ENCODE assay signal across 26 mouse cellular contexts in genomic region chr3:86739745-86740144, GRCm38 (mm10).
DNase-seq lines count a peak whose midpoint lies in the region; ATAC-seq and TF ChIP-seq lines count a peak whose summit lies in the region.
"Had no signal": no experiment of that assay in that cellular context is flagged by ENCODE, and none has a peak within 500 bp of the region (broad histone marks: within the 10 kb centered on the region; RNA-seq: fewer than 3 reads in every experiment).

No protein-coding gene starts in this region.

- no peak overlapping the region for H3K27ac ChIP-seq in forebrain, embryonic 12.5 days
- H3K27ac ChIP-seq in forebrain, embryonic 10.5 days: no peak overlapping the region
- 0 out of 2 replicates have a peak overlapping the region, but pooled peaks have one; percentile 14 for H3K27ac ChIP-seq in midbrain, embryonic 14.5 days (replicated peaks; ENCODE audit: low read depth, low read length)
- H3K27ac ChIP-seq in midbrain, embryonic 16.5 days (ENCODE audit: low read length): no peak overlapping the region
- H3K27ac ChIP-seq in hindbrain, embryonic 15.5 days (replicated peaks): peak overlapping the region; percentile 66
- H3K27ac ChIP-seq: embryonic facial prominence, embryonic 12.5 days; heart, embryonic 10.5 days; heart, embryonic 15.5 days; limb, embryonic 12.5 days; lung, embryonic 15.5 days; midbrain, embryonic 12.5 days had no signal

- no peak overlapping the region for H3K4me2 ChIP-seq in forebrain, embryonic 12.5 days
- H3K4me2 ChIP-seq in midbrain, embryonic 14.5 days (ENCODE audit: low read length): no peak overlapping the region
- no peak overlapping the region for H3K4me2 ChIP-seq in midbrain, embryonic 16.5 days (ENCODE audit: low read length)
- H3K4me2 ChIP-seq in hindbrain, embryonic 15.5 days: no peak overlapping the region
- H3K4me2 ChIP-seq: embryonic facial prominence, embryonic 12.5 days; heart, embryonic 15.5 days; limb, embryonic 12.5 days; lung, embryonic 15.5 days; midbrain, embryonic 12.5 days had no signal

- TF ChIP-seq CTCF in brain, embryonic 14.5 days (IDR thresholded peaks at IDR 0.05; ENCODE audit: borderline replicate concordance, extremely low read depth, insufficient read depth, insufficient read length): no peak

- H3K27me3 ChIP-seq in forebrain, embryonic 12.5 days: peaks cover 3% of the 10 kb centered on the region; the same call in 1 of the 2 replicates
- H3K27me3 ChIP-seq in forebrain, embryonic 10.5 days (ENCODE audit: poor library complexity, severe bottlenecking): no peaks in the 10 kb centered on the region
- no peaks in the 10 kb centered on the region for H3K27me3 ChIP-seq in midbrain, embryonic 14.5 days (ENCODE audit: control insufficient read depth, insufficient read depth, low read length)
- H3K27me3 ChIP-seq in midbrain, embryonic 16.5 days (ENCODE audit: control insufficient read depth, insufficient read depth, low read depth, low read length): no peaks in the 10 kb centered on the region
- H3K27me3 ChIP-seq in hindbrain, embryonic 15.5 days: no peaks in the 10 kb centered on the region
- H3K27me3 ChIP-seq: embryonic facial prominence, embryonic 12.5 days; heart, embryonic 15.5 days; limb, embryonic 12.5 days; lung, embryonic 15.5 days; midbrain, embryonic 12.5 days had no signal

- ATAC-seq in forebrain, embryonic 12.5 days (ENCODE audit: low FRiP score): peak; percentile 60; the same call in 1 of the 2 replicates
- no peak for ATAC-seq in midbrain, embryonic 14.5 days (ENCODE audit: low FRiP score, low TSS enrichment)
- ATAC-seq in midbrain, embryonic 16.5 days: no peak
- peak; percentile 63; the same call in 1 of the 2 replicates for ATAC-seq in hindbrain, embryonic 15.5 days (ENCODE audit: low FRiP score, low read depth)
- no peak for ATAC-seq in erythroid progenitor cell, adult 5-6 weeks (replicated peaks; ENCODE audit: low FRiP score, poor library complexity, severe bottlenecking)
- ATAC-seq: intestine, postnatal 0 days had no signal

- no peak for TF ChIP-seq POLR2A in brain, embryonic 14.5 days (IDR thresholded peaks at IDR 0.05; ENCODE audit: borderline replicate concordance, extremely low read depth, insufficient read depth, insufficient read length, poor library complexity, severe bottlenecking)

- no peak overlapping the region for H3K9ac ChIP-seq in forebrain, embryonic 12.5 days
- no peak overlapping the region for H3K9ac ChIP-seq in midbrain, embryonic 14.5 days (replicated peaks; ENCODE audit: low read length)
- no peak overlapping the region for H3K9ac ChIP-seq in midbrain, embryonic 16.5 days (ENCODE audit: low read depth, low read length)
- no peak overlapping the region for H3K9ac ChIP-seq in hindbrain, embryonic 15.5 days
- H3K9ac ChIP-seq: embryonic facial prominence, embryonic 12.5 days; heart, embryonic 15.5 days; limb, embryonic 12.5 days; lung, embryonic 15.5 days; midbrain, embryonic 12.5 days had no signal

- no peak for DNase-seq in forebrain, embryonic 10.5 days (ENCODE audit: extremely low spot score, low spot score)
- no peak for DNase-seq in midbrain, embryonic 14.5 days
- peak; percentile 90 for DNase-seq in brain, embryonic 14.5 days (ENCODE audit: low read depth)
- no peak for DNase-seq in kidney, postnatal 36 days
- DNase-seq: adrenal gland, adult 8-10 months; cerebellum, adult 11 months; cerebellum, adult 9-10 months; cerebellum, postnatal 36 days; gastrocnemius, postnatal 25 days; heart, adult 11 months; kidney, adult 9 months; kidney, postnatal 14 days; thymus, adult 2 months; thymus, postnatal 36 days had no signal

- H3K4me1 ChIP-seq in forebrain, embryonic 12.5 days: no peaks in the 10 kb centered on the region
- no peaks in the 10 kb centered on the region for H3K4me1 ChIP-seq in forebrain, embryonic 10.5 days
- no peaks in the 10 kb centered on the region for H3K4me1 ChIP-seq in midbrain, embryonic 14.5 days (ENCODE audit: control insufficient read depth, insufficient read depth, low read length)
- H3K4me1 ChIP-seq in midbrain, embryonic 16.5 days (ENCODE audit: control insufficient read depth, insufficient read depth, low read length): peaks cover 5% of the 10 kb centered on the region; the same call in 1 of the 2 replicates
- peaks cover 14% of the 10 kb centered on the region; the same call in 1 of the 2 replicates for H3K4me1 ChIP-seq in hindbrain, embryonic 15.5 days (replicated peaks)
- H3K4me1 ChIP-seq: embryonic facial prominence, embryonic 12.5 days; heart, embryonic 10.5 days; heart, embryonic 15.5 days; lung, embryonic 15.5 days had no signal

- 52% methylated on average over 4 of the region's 4 CpGs for WGBS in forebrain, embryonic 12.5 days
- 87% methylated on average over 4 of the region's 4 CpGs for WGBS in forebrain, embryonic 10.5 days
- WGBS in midbrain, embryonic 14.5 days: 46% methylated on average over 4 of the region's 4 CpGs
- WGBS in midbrain, embryonic 16.5 days: 54% methylated on average over 4 of the region's 4 CpGs
- WGBS in hindbrain, embryonic 15.5 days: 47% methylated on average over 4 of the region's 4 CpGs

- H3K9me3 ChIP-seq in forebrain, embryonic 12.5 days: no peaks in the 10 kb centered on the region
- H3K9me3 ChIP-seq in forebrain, embryonic 10.5 days: no peaks in the 10 kb centered on the region
- H3K9me3 ChIP-seq in midbrain, embryonic 14.5 days (ENCODE audit: control insufficient read depth, low read length): no peaks in the 10 kb centered on the region
- H3K9me3 ChIP-seq in midbrain, embryonic 16.5 days (replicated peaks; ENCODE audit: control insufficient read depth, low read length, poor library complexity, severe bottlenecking): no peaks in the 10 kb centered on the region
- no peaks in the 10 kb centered on the region for H3K9me3 ChIP-seq in hindbrain, embryonic 15.5 days
- H3K9me3 ChIP-seq: embryonic facial prominence, embryonic 12.5 days; G1E; heart, embryonic 10.5 days; heart, embryonic 15.5 days; limb, embryonic 12.5 days; lung, embryonic 15.5 days; midbrain, embryonic 12.5 days had no signal

- H3K36me3 ChIP-seq in forebrain, embryonic 12.5 days (replicated peaks): no peaks in the 10 kb centered on the region
- H3K36me3 ChIP-seq in forebrain, embryonic 10.5 days (replicated peaks): no peaks in the 10 kb centered on the region
- no peaks in the 10 kb centered on the region for H3K36me3 ChIP-seq in midbrain, embryonic 14.5 days (ENCODE audit: control insufficient read depth, insufficient read depth, low read length)
- H3K36me3 ChIP-seq in midbrain, embryonic 16.5 days (ENCODE audit: control insufficient read depth, insufficient read depth, low read length): no peaks in the 10 kb centered on the region
- no peaks in the 10 kb centered on the region for H3K36me3 ChIP-seq in hindbrain, embryonic 15.5 days
- H3K36me3 ChIP-seq: heart, embryonic 10.5 days; heart, embryonic 15.5 days; lung, embryonic 15.5 days; midbrain, embryonic 12.5 days had no signal

- H3K4me3 ChIP-seq in forebrain, embryonic 12.5 days (replicated peaks): no peak overlapping the region
- H3K4me3 ChIP-seq in forebrain, embryonic 10.5 days: no peak overlapping the region
- H3K4me3 ChIP-seq in midbrain, embryonic 14.5 days (replicated peaks; ENCODE audit: low read depth, low read length): no peak overlapping the region
- no peak overlapping the region for H3K4me3 ChIP-seq in midbrain, embryonic 16.5 days (ENCODE audit: low read depth, low read length)
- H3K4me3 ChIP-seq in hindbrain, embryonic 15.5 days: no peak overlapping the region
- H3K4me3 ChIP-seq: embryonic facial prominence, embryonic 12.5 days; heart, embryonic 10.5 days; heart, embryonic 15.5 days; limb, embryonic 12.5 days; lung, embryonic 15.5 days; midbrain, embryonic 12.5 days had no signal

Comparison
In these comparisons a context has a peak if more than half of its experiments do, and no peak if none do; other contexts are left out.
1. H3K27ac ChIP-seq: peak in midbrain, embryonic 14.5 days (single experiment) and hindbrain, embryonic 15.5 days (single experiment); none in forebrain, embryonic 12.5 days (single experiment), forebrain, embryonic 10.5 days (single experiment) and midbrain, embryonic 16.5 days (single experiment).
2. ATAC-seq: peak in forebrain, embryonic 12.5 days (single experiment) and hindbrain, embryonic 15.5 days (single experiment); none in midbrain, embryonic 14.5 days (single experiment), midbrain, embryonic 16.5 days (single experiment) and erythroid progenitor cell, adult 5-6 weeks (single experiment).